Mouse (Mus musculus): ENCODE data around the gene Cpsf4l. TPM values are rescaled to one million over a fixed set of nuclear protein-coding genes. Genes with fewer than 3 reads are reported as not detected.

Cpsf4l gene
- polyA plus RNA-seq, 1 experiment, result not detected

DNA sequence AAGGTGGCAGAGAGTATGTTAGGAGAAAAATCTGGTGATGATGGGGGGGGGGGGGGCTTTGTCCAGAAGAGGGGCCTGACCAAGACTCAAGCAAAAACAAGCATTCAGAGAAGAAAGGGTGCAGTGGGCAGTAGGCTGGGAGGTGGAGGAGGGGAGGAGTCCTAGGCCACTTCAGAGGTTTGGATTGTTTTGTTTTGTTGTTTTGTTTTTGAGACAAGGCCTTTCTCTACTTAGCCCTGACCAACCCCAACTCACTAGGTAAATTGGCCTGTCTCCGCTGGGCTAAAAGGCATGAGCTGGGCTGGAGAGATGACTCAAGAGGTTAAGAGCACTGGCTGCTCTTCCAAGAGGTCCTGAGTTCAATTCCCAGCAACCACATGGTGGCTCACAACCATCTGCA, 1.2 kb upstream of the Cpsf4l start:
- H3K36me3 ChIP-seq (ENCODE audit: control insufficient read depth), result no peaks in the 10 kb centered on the region
- no peaks in the 10 kb centered on the region for H3K9me3 ChIP-seq (ENCODE audit: control insufficient read depth, low read length)
- H3K27me3 ChIP-seq (ENCODE audit: control insufficient read depth), result peaks cover 22% of the 10 kb centered on the region
- no peak overlapping the region for H3K4me3 ChIP-seq (replicated peaks)
- TF ChIP-seq GATA1 (IDR thresholded peaks at IDR 0.05; ENCODE audit: low read length), result no peak
- TF ChIP-seq TAL1 (IDR thresholded peaks at IDR 0.05; ENCODE audit: low read length), result no peak
- no peaks in the 10 kb centered on the region; the same call in 1 of the 2 replicates for H3K4me1 ChIP-seq (ENCODE audit: control insufficient read depth)

DNA sequence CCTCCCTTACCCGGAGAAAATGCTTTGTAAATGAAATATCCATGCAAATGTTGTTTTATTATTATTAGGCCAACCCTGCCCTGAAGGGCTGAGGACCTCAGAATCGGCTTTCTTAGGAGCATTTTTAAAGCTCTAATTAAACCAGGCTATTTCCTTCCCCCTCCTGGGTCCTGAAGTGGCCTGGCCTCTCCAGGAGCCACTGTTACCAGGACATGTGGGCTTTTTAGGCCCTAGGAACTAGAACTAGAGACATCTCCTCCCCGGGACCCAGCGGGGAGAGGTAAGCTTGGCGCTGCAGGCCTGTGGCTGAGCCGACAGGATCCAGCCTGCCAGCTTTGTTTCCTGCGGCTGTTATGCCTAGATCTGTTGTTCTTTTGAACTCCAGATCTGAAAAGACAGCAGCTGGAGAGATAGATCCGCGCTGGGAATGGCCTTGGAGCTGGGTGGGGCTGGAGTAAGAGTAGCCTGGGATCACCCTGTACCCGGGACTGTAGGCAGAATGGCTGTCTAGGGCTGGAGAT, 500 bp upstream of the Cpsf4l start:
- Histone ChIP-seq H3K4me1 (ENCODE audit: control insufficient read depth) (no peaks in the 10 kb centered on the region; the same call in 1 of the 2 replicates), H3K36me3 (ENCODE audit: control insufficient read depth) (no peaks in the 10 kb centered on the region), H3K4me3 (replicated peaks) (no peak overlapping the region), H3K9me3 (ENCODE audit: control insufficient read depth, low read length) (no peaks in the 10 kb centered on the region), H3K27me3 (ENCODE audit: control insufficient read depth) (peaks cover 22% of the 10 kb centered on the region)
- TF ChIP-seq TAL1 (IDR thresholded peaks at IDR 0.05; ENCODE audit: low read length) (no peak), GATA1 (IDR thresholded peaks at IDR 0.05; ENCODE audit: low read length) (no peak)

DNA sequence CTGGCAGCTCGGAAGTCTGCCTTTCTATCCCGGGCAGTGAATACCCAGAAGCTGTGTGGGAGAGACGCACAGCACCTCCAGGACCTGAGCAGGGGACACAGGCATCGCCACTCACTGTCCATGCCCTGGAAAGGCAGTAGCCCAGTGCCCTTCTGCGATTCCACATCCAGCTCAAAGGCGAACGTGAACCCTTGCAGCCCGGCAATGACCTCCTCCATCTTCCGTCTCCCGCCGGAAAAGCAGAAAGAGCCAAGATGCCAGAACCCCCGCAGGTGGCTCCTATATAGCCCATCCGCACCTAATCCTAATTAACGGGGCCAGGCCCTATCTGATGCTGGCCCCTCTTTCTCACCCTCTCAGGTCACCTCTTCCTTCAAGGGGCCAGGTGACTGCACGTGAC, 545 bp downstream of the Cpsf4l start:
- Histone ChIP-seq H3K4me3 (replicated peaks) (no peak overlapping the region), H3K27me3 (ENCODE audit: control insufficient read depth) (peaks cover 22% of the 10 kb centered on the region), H3K9me3 (ENCODE audit: control insufficient read depth, low read length) (no peaks in the 10 kb centered on the region), H3K4me1 (ENCODE audit: control insufficient read depth) (no peaks in the 10 kb centered on the region; the same call in 1 of the 2 replicates), H3K36me3 (ENCODE audit: control insufficient read depth) (no peaks in the 10 kb centered on the region)
- no peak for TF ChIP-seq TAL1 (IDR thresholded peaks at IDR 0.05; ENCODE audit: low read length)
- no peak for TF ChIP-seq GATA1 (IDR thresholded peaks at IDR 0.05; ENCODE audit: low read length)

DNA sequence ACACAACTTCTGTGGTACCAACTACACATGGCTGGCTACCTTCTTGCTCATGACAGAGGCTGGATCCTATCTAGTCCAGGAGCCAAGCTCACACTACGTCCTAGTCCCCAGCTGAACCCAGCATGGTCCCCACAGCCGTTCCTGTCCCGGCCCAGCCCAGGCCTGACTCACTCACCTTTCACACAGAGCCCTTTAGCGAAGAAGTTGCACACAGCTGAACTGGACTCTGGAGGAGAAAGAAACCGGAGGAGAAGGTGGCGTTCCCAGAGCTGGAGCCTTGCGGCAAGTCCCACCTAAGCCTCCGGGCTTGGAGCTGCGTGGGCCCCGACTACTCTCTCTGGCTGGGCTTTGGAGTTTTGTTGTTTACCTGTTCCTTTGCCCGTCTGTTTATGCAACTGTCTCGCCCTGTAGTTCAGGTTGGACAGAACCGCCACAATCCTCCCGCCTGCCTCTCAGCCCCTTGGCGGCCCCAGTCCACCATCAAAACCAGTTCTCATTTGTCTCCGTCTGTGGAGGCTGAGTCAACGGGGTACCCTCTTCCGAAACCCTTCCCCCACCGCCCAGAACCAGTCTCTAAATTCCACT, 1.1 kb downstream of the Cpsf4l start:
- Histone ChIP-seq H3K4me3 (replicated peaks) (no peak overlapping the region), H3K9me3 (ENCODE audit: control insufficient read depth, low read length) (no peaks in the 10 kb centered on the region), H3K27me3 (ENCODE audit: control insufficient read depth) (peaks cover 22% of the 10 kb centered on the region), H3K4me1 (ENCODE audit: control insufficient read depth) (no peaks in the 10 kb centered on the region; the same call in 1 of the 2 replicates), H3K36me3 (ENCODE audit: control insufficient read depth) (no peaks in the 10 kb centered on the region)
- TF ChIP-seq GATA1 (IDR thresholded peaks at IDR 0.05; ENCODE audit: low read length), result no peak

DNA sequence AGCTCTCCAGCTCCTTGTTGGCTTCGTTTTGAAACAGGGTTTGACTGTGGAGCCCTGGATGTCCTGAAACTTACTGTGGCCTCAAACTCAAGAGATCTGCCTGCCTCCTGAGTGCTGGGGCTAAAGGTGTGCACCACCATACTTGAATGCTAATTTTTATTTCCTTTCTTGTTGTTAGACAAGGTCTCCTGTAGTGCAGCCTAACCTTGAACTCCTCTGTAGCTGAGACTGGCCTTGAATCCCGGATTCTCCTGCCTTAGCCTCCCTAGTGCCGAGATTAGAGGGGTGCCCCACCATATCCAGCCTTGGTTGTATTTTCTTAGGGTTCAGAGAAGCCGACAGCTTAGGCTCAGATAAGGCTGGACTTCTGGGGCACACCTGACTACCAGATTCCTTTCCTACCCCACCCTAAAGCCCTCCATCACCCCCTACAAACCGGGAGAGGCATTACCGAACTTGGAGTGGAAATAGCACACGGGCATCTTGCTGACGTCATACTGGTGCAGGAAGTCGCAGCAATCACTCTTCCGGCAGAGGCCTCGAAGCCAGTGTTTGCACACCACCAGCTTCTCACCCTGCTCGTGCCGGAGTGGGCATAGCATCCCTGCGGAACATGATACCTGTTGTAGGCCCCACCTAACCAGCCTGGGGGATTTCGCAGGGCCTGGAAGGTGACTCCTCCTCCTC, 3.7 kb downstream of the Cpsf4l start:
- H3K27me3 ChIP-seq (ENCODE audit: control insufficient read depth), result peaks cover 22% of the 10 kb centered on the region
- no peak for TF ChIP-seq TAL1 (IDR thresholded peaks at IDR 0.05; ENCODE audit: low read length)
- TF ChIP-seq GATA1 (IDR thresholded peaks at IDR 0.05; ENCODE audit: low read length), result no peak
- no peaks in the 10 kb centered on the region for H3K9me3 ChIP-seq (ENCODE audit: control insufficient read depth, low read length)
- no peaks in the 10 kb centered on the region; the same call in 1 of the 2 replicates for H3K4me1 ChIP-seq (ENCODE audit: control insufficient read depth)
- no peaks in the 10 kb centered on the region for H3K36me3 ChIP-seq (ENCODE audit: control insufficient read depth)
- no peak overlapping the region for H3K4me3 ChIP-seq (replicated peaks)

DNA sequence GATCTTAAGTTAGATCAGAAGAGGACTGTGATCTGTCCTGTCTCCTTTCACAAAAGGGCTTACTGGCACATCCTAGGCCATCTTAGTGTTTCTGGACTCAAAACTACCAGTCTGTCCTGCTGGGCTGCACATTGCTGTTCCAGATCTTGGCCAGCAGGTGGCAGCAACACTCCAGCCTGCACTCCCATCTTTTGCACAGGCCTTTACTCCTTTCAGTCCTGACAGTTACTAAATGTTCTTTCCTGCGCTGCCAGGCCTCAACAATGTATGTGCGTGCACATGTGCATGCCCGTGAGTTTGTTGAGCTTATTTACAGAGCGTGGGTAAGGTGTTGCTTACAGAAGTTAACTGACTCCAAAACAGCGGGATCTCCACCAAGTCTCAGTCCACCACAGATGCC, 6.1 kb downstream of the Cpsf4l start:
- H3K27me3 ChIP-seq (ENCODE audit: control insufficient read depth), result peaks cover 2% of the 10 kb centered on the region

DNA sequence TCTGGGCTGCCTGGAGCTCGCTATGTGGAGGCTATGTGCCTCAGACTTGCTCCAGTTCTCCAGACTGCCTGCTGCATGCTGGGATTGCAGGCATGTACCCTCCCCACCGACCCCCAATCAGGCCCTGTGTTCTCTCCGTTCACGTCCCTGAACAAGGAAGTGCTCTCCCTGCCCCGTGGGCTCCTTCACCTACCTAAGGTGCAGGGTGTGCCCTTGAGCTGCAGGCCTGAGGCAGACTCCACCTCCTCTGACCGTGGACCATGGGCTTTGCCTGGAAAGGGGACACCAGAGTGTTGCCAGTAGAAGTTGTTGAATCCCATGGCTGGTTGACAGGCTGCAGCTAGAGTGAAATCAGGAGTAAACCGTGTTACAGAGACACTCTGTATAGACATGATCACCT, 10.2 kb downstream of the Cpsf4l start:
- no peak for TF ChIP-seq TAL1 (IDR thresholded peaks at IDR 0.05; ENCODE audit: low read length)
- no peak for TF ChIP-seq GATA1 (IDR thresholded peaks at IDR 0.05; ENCODE audit: low read length)
- no peaks in the 10 kb centered on the region for H3K27me3 ChIP-seq (ENCODE audit: control insufficient read depth)
- no peak overlapping the region for H3K4me3 ChIP-seq (replicated peaks)
- peaks cover 4% of the 10 kb centered on the region for H3K9me3 ChIP-seq (ENCODE audit: control insufficient read depth, low read length)
- peaks cover 20% of the 10 kb centered on the region for H3K36me3 ChIP-seq (ENCODE audit: control insufficient read depth)
- H3K4me1 ChIP-seq (ENCODE audit: control insufficient read depth), result no peaks in the 10 kb centered on the region; the same call in 1 of the 2 replicates

More for the DNA sequence above, 6.1 kb downstream of the Cpsf4l start:
- Histone ChIP-seq H3K36me3 (ENCODE audit: control insufficient read depth) (peaks cover 2% of the 10 kb centered on the region), H3K9me3 (ENCODE audit: control insufficient read depth, low read length) (no peaks in the 10 kb centered on the region), H3K4me3 (replicated peaks) (no peak overlapping the region), H3K4me1 (ENCODE audit: control insufficient read depth) (no peaks in the 10 kb centered on the region; the same call in 1 of the 2 replicates)
- TF ChIP-seq GATA1 (IDR thresholded peaks at IDR 0.05; ENCODE audit: low read length), result no peak
- TF ChIP-seq TAL1 (IDR thresholded peaks at IDR 0.05; ENCODE audit: low read length), result no peak

DNA sequence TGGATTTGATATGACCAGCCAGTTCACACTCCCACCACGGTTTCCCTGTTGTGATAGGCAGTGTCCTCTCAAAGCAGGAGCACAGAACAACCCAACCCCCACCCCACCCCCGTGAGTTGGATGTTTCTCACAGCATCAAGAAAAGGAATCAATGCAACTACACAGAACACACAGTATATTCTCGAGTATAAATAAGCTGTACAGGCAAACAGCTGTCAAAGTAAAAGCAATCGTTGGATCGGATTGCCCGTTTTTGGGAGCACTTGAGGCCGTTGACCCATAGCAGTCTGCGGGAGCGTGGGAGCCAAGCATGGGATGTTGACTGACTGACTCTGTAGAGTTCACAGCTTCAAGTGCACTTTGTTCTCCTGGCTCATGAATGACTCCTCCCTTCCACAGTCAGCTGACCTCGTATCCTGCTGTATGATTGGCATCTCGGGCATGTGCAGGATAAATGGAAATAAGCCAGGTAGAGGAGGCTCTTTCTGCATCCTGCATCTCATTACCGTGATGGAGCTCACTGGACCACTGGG, 11.7 kb downstream of the Cpsf4l start:
- Histone ChIP-seq H3K27me3 (ENCODE audit: control insufficient read depth) (no peaks in the 10 kb centered on the region), H3K4me3 (replicated peaks) (no peak overlapping the region), H3K9me3 (ENCODE audit: control insufficient read depth, low read length) (peaks cover 4% of the 10 kb centered on the region), H3K36me3 (ENCODE audit: control insufficient read depth) (peaks cover 34% of the 10 kb centered on the region), H3K4me1 (ENCODE audit: control insufficient read depth) (no peaks in the 10 kb centered on the region; the same call in 1 of the 2 replicates)
- no peak for TF ChIP-seq GATA1 (IDR thresholded peaks at IDR 0.05; ENCODE audit: low read length)
- no peak for TF ChIP-seq TAL1 (IDR thresholded peaks at IDR 0.05; ENCODE audit: low read length)

DNA sequence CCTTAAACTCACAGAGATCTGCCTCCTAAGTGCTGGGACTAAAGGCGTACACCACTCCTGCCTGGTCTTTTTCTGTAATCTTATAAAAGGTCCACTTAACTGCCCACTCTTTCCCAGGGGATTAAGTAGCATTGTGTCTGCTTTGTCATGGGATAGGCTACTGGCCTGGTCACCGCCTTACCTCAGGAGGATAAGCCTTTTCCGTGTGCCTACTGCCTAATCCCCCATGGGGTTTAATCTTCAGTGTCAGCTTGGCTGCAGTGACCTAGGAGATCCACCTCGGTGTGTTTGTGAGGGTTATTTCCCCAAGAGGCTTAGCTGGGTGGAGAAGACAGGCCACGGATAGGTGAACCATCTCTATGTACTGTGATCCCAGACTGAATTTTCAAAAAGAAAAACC, 12.2 kb downstream of the Cpsf4l start:
- H3K9me3 ChIP-seq (ENCODE audit: control insufficient read depth, low read length), result peaks cover 4% of the 10 kb centered on the region
- TF ChIP-seq TAL1 (IDR thresholded peaks at IDR 0.05; ENCODE audit: low read length), result no peak
- TF ChIP-seq GATA1 (IDR thresholded peaks at IDR 0.05; ENCODE audit: low read length), result no peak
- no peaks in the 10 kb centered on the region for H3K27me3 ChIP-seq (ENCODE audit: control insufficient read depth)
- no peaks in the 10 kb centered on the region; the same call in 1 of the 2 replicates for H3K4me1 ChIP-seq (ENCODE audit: control insufficient read depth)
- H3K4me3 ChIP-seq (replicated peaks), result no peak overlapping the region
- H3K36me3 ChIP-seq (ENCODE audit: control insufficient read depth), result peaks cover 39% of the 10 kb centered on the region

All from erythroblast, embryonic 14.5 days (primary cell).